In the genomic region with DNA sequence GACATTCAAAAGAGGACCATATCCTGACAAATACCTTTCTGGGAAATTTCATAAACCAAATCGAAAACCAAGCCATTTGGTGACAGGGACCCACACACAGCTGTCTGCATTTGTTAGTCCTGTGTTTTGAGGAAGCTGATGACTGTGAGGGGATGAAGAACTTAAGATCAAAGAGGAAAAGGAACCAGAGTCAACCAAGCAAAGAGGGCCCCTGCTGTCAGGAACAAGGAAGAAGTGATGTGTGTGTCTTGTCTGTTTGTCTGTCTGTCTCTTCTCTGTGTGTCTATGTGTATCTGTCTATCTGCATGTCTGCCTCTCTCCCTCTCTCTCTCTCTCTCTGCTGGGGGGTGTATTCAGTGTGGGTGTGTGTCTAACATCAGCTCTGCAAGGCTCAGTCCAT, we compare ENCODE assay signal across 21 mouse cellular contexts.
DNase-seq lines count a peak whose midpoint lies in the region; ATAC-seq and TF ChIP-seq lines count a peak whose summit lies in the region.
"Had no signal": no experiment of that assay in that cellular context is flagged by ENCODE, and none has a peak within 500 bp of the region (broad histone marks: within the 10 kb centered on the region; RNA-seq: fewer than 3 reads in every experiment).

No protein-coding gene starts in this region.

- no peak for TF ChIP-seq POLR2A in thymus, adult 2 months (IDR thresholded peaks at IDR 0.05; ENCODE audit: control insufficient read depth, extremely low read depth, insufficient read depth, low read length, poor library complexity)

- peak; percentile 77 for ATAC-seq in granulocyte monocyte progenitor cell, adult 5-6 weeks (replicated peaks; ENCODE audit: poor library complexity, severe bottlenecking)
- peak; percentile 48; the same call in 1 of the 2 replicates for ATAC-seq in neutrophil, adult 5-6 weeks (ENCODE audit: extremely low read depth, insufficient number of reproducible peaks, low FRiP score, poor library complexity, severe bottlenecking)
- ATAC-seq in monocyte, adult 5-6 weeks (replicated peaks; ENCODE audit: insufficient number of reproducible peaks, low FRiP score, low TSS enrichment, poor library complexity, severe bottlenecking) = no peak
- ATAC-seq: forebrain, embryonic 13.5 days; forebrain, postnatal 0 days; intestine, embryonic 15.5 days had no signal

- DNase-seq in thymus, adult 2 months = peak; percentile 6
- DNase-seq in thymus, postnatal 36 days = no peak
- DNase-seq in CD4-positive helper T cell, adult 2 months (ENCODE audit: low read depth, low spot score) = peak; percentile 11
- no peak for DNase-seq in gastrocnemius, postnatal 36 days
- no peak for DNase-seq in embryo, embryonic 10.5 days (ENCODE audit: low spot score)
- DNase-seq: adrenal gland, postnatal 10 days; cerebellum, adult 11 months; cerebellum, adult 8-10 months; cerebellum, postnatal 14 days; forebrain, postnatal 0 days; gastrocnemius, postnatal 14 days; heart, postnatal 14 days had no signal

- H3K4me1 ChIP-seq in thymus, adult 2 months (replicated peaks; ENCODE audit: control insufficient read depth, insufficient read depth, low read length) = peaks cover 11% of the 10 kb centered on the region; the same call in 1 of the 2 replicates
- H3K4me1 ChIP-seq: embryonic facial prominence, embryonic 13.5 days; forebrain, embryonic 13.5 days; hindbrain, embryonic 10.5 days; intestine, embryonic 15.5 days had no signal

- WGBS in thymus, adult 2 months = 7% methylated on average over 1 of the region's 1 CpGs

- no peak for TF ChIP-seq CTCF in thymus, adult 2 months (IDR thresholded peaks at IDR 0.05; ENCODE audit: borderline replicate concordance, control insufficient read depth, extremely low read depth, insufficient read depth, low read length, poor library complexity)

- H3K36me3 ChIP-seq in thymus, adult 2 months (ENCODE audit: control insufficient read depth, insufficient read depth, low read length) = no peaks in the 10 kb centered on the region
- H3K36me3 ChIP-seq: embryonic facial prominence, embryonic 13.5 days; heart, embryonic 15.5 days; hindbrain, embryonic 10.5 days; intestine, embryonic 15.5 days had no signal

- no peaks in the 10 kb centered on the region for H3K27me3 ChIP-seq in thymus, adult 2 months (ENCODE audit: control insufficient read depth, insufficient read depth, low read length)
- H3K27me3 ChIP-seq: embryonic facial prominence, embryonic 13.5 days; forebrain, embryonic 13.5 days; heart, embryonic 15.5 days; intestine, embryonic 15.5 days had no signal

- H3K4me3 ChIP-seq in thymus, adult 2 months (ENCODE audit: control insufficient read depth, insufficient read depth, low read length) = no peak overlapping the region
- H3K4me3 ChIP-seq: embryonic facial prominence, embryonic 13.5 days; forebrain, embryonic 13.5 days; heart, embryonic 15.5 days; hindbrain, embryonic 10.5 days; intestine, embryonic 15.5 days had no signal

- intact Hi-C loops in gastrocnemius, postnatal 36 days (cut with DNase I) = no loop called here

- H3K27ac ChIP-seq in thymus, adult 2 months (ENCODE audit: control insufficient read depth, insufficient read depth, low read length) = no peak overlapping the region
- H3K27ac ChIP-seq: embryonic facial prominence, embryonic 13.5 days; forebrain, embryonic 13.5 days; heart, embryonic 15.5 days; hindbrain, embryonic 10.5 days; hindbrain, embryonic 14.5 days; intestine, embryonic 15.5 days had no signal

Comparison
In these comparisons a context has a peak if more than half of its experiments do, and no peak if none do; other contexts are left out.
1. DNase-seq: peak in thymus, adult 2 months (single experiment) and CD4-positive helper T cell, adult 2 months (single experiment); none in thymus, postnatal 36 days (0 of 2), gastrocnemius, postnatal 36 days (0 of 2) and embryo, embryonic 10.5 days (single experiment).